Mouse (Mus musculus): Measurements from ENCODE around the gene Wipf1. TPM values are rescaled to one million over a fixed set of nuclear protein-coding genes. Genes with fewer than 3 reads are reported as not detected.
A peak's percentile ranks its signal among the peaks of the same experiment; 100 is the strongest.

The Wipf1 gene
- polyA plus RNA-seq, 1 experiment from 2014 or later: 3.8 TPM

- Histone ChIP-seq H3K4me2 (no peak overlapping the region), H3K4me1 (replicated peaks) (peaks cover 38% of the 10 kb centered on the region), H3K4me3 (replicated peaks) (no peak overlapping the region), H3K27ac (replicated peaks) (no peak overlapping the region), H3K36me3 (replicated peaks) (no peaks in the 10 kb centered on the region), H3K9ac (no peak overlapping the region), H3K9me3 (replicated peaks) (no peaks in the 10 kb centered on the region), H3K27me3 (no peaks in the 10 kb centered on the region)
- ATAC-seq (ENCODE audit: insufficient read depth): no peak
- WGBS (ENCODE audit: insufficient replicate concordance): 31% methylated on average over 1 of the region's 1 CpGs
Measured at GRCm38 (mm10) chr2:73490466-73490865, 39.1 kb downstream of the Wipf1 start.

DNA sequence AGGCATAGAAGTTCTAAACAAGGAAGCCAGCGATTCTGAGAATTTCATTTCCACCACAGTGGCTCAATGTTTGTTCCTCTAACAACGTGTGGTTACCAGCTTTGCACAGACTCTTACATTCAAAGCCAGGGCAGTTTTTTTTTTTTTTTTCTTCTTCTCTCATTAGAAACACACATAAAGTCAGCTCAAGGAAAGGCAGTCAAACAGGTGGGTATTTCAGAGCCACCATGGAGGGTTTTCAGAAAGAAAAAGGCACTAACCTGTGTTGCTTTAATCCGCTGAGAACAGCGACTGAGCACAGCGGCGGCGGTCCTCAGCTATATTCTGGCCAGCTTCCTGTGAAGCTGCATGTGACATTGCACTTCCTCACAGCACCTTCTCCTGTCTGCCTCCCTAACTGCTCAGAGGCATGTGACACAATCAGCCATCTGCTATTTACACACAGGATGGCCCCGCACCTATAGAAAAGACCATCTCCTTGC lies 43.4 kb downstream of the Wipf1 start:
- H3K4me3 ChIP-seq (replicated peaks): peak overlapping the region; percentile 65
- H3K4me2 ChIP-seq: peak overlapping the region; percentile 77
- WGBS (ENCODE audit: insufficient replicate concordance): 11% methylated on average over 8 of the region's 8 CpGs
- no peaks in the 10 kb centered on the region for H3K36me3 ChIP-seq (replicated peaks)
- no peak overlapping the region for H3K9ac ChIP-seq
- H3K27ac ChIP-seq (replicated peaks): peak overlapping the region; percentile 86
- H3K4me1 ChIP-seq (replicated peaks): peaks cover 45% of the 10 kb centered on the region
- ATAC-seq (ENCODE audit: insufficient read depth): no peak
- H3K27me3 ChIP-seq: no peaks in the 10 kb centered on the region
- H3K9me3 ChIP-seq (replicated peaks): no peaks in the 10 kb centered on the region

- peak overlapping the region; percentile 65 for H3K4me3 ChIP-seq (replicated peaks)
- peak overlapping the region; percentile 86 for H3K27ac ChIP-seq (replicated peaks)
- ATAC-seq (ENCODE audit: insufficient read depth): peak; percentile 88
- H3K9me3 ChIP-seq (replicated peaks): no peaks in the 10 kb centered on the region
- peak overlapping the region; percentile 59 for H3K9ac ChIP-seq
- H3K27me3 ChIP-seq: no peaks in the 10 kb centered on the region
- H3K4me1 ChIP-seq (replicated peaks): peaks cover 40% of the 10 kb centered on the region
- H3K4me2 ChIP-seq: peak overlapping the region; percentile 77
- no peaks in the 10 kb centered on the region for H3K36me3 ChIP-seq (replicated peaks)
- WGBS (ENCODE audit: insufficient replicate concordance): 11% methylated on average over 26 of the region's 26 CpGs
Measured at GRCm38 (mm10) chr2:73485236-73486119, 44.1 kb downstream of the Wipf1 start.

- H3K4me2 ChIP-seq: peak overlapping the region; percentile 77
- H3K4me3 ChIP-seq (replicated peaks): peak overlapping the region; percentile 65
- no peaks in the 10 kb centered on the region for H3K36me3 ChIP-seq (replicated peaks)
- H3K9me3 ChIP-seq (replicated peaks): no peaks in the 10 kb centered on the region
- 9% methylated on average over 15 of the region's 15 CpGs for WGBS (ENCODE audit: insufficient replicate concordance)
- H3K27ac ChIP-seq (replicated peaks): peak overlapping the region; percentile 86
- ATAC-seq (ENCODE audit: insufficient read depth): peak; percentile 25; the same call in 1 of the 2 replicates
- peak overlapping the region; percentile 59 for H3K9ac ChIP-seq
- peaks cover 40% of the 10 kb centered on the region for H3K4me1 ChIP-seq (replicated peaks)
- no peaks in the 10 kb centered on the region for H3K27me3 ChIP-seq
Measured at GRCm38 (mm10) chr2:73484561-73485235, 44.8 kb downstream of the Wipf1 start.

DNA sequence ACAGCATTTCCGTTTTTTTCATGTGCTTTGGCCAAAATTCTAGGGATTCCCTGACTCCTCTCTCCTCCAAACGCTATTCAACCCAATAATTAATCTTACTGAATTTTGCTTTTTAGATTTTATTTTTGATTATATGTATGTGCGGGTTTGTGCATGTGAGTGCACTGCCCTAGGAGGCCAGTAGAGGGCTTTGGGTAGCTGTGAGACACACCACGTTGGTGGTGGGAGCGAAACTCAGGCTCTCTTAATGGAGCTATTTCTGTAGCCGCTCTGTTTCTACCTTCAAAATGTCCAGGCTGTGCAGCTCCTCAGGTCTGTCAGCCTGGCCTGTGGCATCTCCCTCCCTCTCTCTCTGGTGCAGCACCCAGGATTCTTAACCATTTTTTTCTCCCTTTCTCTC lies 50.7 kb downstream of the Wipf1 start:
- WGBS (ENCODE audit: insufficient replicate concordance): 72% methylated on average over 6 of the region's 6 CpGs
- Histone ChIP-seq H3K4me2 (no peak overlapping the region), H3K27me3 (no peaks in the 10 kb centered on the region), H3K9ac (no peak overlapping the region), H3K36me3 (replicated peaks) (0 out of 2 replicates have a peak, but pooled peaks cover 7% of the 10 kb centered on the region), H3K9me3 (replicated peaks) (no peaks in the 10 kb centered on the region), H3K27ac (replicated peaks) (no peak overlapping the region), H3K4me1 (replicated peaks) (peaks cover 38% of the 10 kb centered on the region), H3K4me3 (replicated peaks) (no peak overlapping the region)
- no peak for ATAC-seq (ENCODE audit: insufficient read depth)

GRCm38 (mm10) chr2:73477501-73477900 lies 52.0 kb downstream of the Wipf1 start:
- Histone ChIP-seq H3K9ac (no peak overlapping the region), H3K4me3 (replicated peaks) (no peak overlapping the region), H3K9me3 (replicated peaks) (no peaks in the 10 kb centered on the region), H3K27me3 (no peaks in the 10 kb centered on the region), H3K4me1 (replicated peaks) (peaks cover 33% of the 10 kb centered on the region), H3K27ac (replicated peaks) (no peak overlapping the region), H3K36me3 (replicated peaks) (0 out of 2 replicates have a peak, but pooled peaks cover 7% of the 10 kb centered on the region), H3K4me2 (no peak overlapping the region)
- 72% methylated on average over 7 of the region's 7 CpGs for WGBS (ENCODE audit: insufficient replicate concordance)
- no peak for ATAC-seq (ENCODE audit: insufficient read depth)

GRCm38 (mm10) chr2:73475519-73475918 lies 54.0 kb downstream of the Wipf1 start:
- no peaks in the 10 kb centered on the region for H3K9me3 ChIP-seq (replicated peaks)
- H3K9ac ChIP-seq: no peak overlapping the region
- peaks cover 37% of the 10 kb centered on the region for H3K4me1 ChIP-seq (replicated peaks)
- WGBS (ENCODE audit: insufficient replicate concordance): 12% methylated on average over 3 of the region's 3 CpGs
- peak overlapping the region; percentile 4; the same call in 1 of the 2 replicates for H3K4me2 ChIP-seq
- H3K36me3 ChIP-seq (replicated peaks): 0 out of 2 replicates have a peak, but pooled peaks cover 7% of the 10 kb centered on the region
- H3K27me3 ChIP-seq: no peaks in the 10 kb centered on the region
- H3K27ac ChIP-seq (replicated peaks): no peak overlapping the region
- peak; percentile 64 for ATAC-seq (ENCODE audit: insufficient read depth)
- no peak overlapping the region for H3K4me3 ChIP-seq (replicated peaks)

GRCm38 (mm10) chr2:73472130-73472529 lies 57.4 kb downstream of the Wipf1 start:
- 77% methylated on average over 2 of the region's 2 CpGs for WGBS (ENCODE audit: insufficient replicate concordance)
- Histone ChIP-seq H3K4me2 (no peak overlapping the region), H3K9me3 (replicated peaks) (no peaks in the 10 kb centered on the region)

GRCm38 (mm10) chr2:73470146-73470630 lies 59.3 kb downstream of the Wipf1 start:
- Histone ChIP-seq H3K27ac (replicated peaks) (0 out of 2 replicates have a peak overlapping the region, but pooled peaks have one; percentile 14), H3K4me3 (replicated peaks) (no peak overlapping the region), H3K9ac (no peak overlapping the region), H3K27me3 (no peaks in the 10 kb centered on the region), H3K36me3 (replicated peaks) (no peaks in the 10 kb centered on the region), H3K4me1 (replicated peaks) (peaks cover 30% of the 10 kb centered on the region), H3K9me3 (replicated peaks) (no peaks in the 10 kb centered on the region), H3K4me2 (peak overlapping the region; percentile 32)
- 17% methylated on average over 10 of the region's 10 CpGs for WGBS (ENCODE audit: insufficient replicate concordance)
- peak; percentile 84 for ATAC-seq (ENCODE audit: insufficient read depth)

More at GRCm38 (mm10) chr2:73472130-73472529, 57.4 kb downstream of the Wipf1 start:
- H3K4me3 ChIP-seq (replicated peaks): no peak overlapping the region
- no peak for ATAC-seq (ENCODE audit: insufficient read depth)
- H3K9ac ChIP-seq: no peak overlapping the region
- no peaks in the 10 kb centered on the region for H3K27me3 ChIP-seq
- H3K27ac ChIP-seq (replicated peaks): no peak overlapping the region
- peaks cover 39% of the 10 kb centered on the region for H3K4me1 ChIP-seq (replicated peaks)
- no peaks in the 10 kb centered on the region for H3K36me3 ChIP-seq (replicated peaks)

DNA sequence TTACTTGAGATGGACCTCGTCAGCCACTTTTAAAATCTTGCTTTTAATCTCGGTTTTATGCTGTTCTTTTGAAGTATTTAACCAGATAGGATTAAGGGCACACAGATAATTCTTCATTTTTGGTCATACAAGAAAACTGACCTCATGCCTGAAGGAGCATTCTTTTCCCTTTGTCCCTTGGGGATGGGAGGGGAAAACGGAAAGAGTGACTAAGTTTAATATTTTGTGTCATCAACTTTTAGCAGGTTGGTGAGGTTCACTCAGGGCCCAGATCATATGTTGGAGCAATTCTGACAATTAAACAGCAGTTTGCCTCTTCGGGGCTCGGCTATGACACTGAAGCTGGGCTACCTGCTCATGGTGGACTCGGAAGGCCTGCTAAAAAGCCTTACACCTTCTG lies 60.0 kb downstream of the Wipf1 start:
- Histone ChIP-seq H3K27me3 (no peaks in the 10 kb centered on the region), H3K9ac (no peak overlapping the region), H3K4me3 (replicated peaks) (no peak overlapping the region), H3K27ac (replicated peaks) (no peak overlapping the region), H3K9me3 (replicated peaks) (no peaks in the 10 kb centered on the region), H3K4me1 (replicated peaks) (peaks cover 24% of the 10 kb centered on the region), H3K4me2 (peak overlapping the region; percentile 32; the same call in 1 of the 2 replicates), H3K36me3 (replicated peaks) (no peaks in the 10 kb centered on the region)
- WGBS (ENCODE audit: insufficient replicate concordance): 63% methylated on average over 6 of the region's 6 CpGs
- ATAC-seq (ENCODE audit: insufficient read depth): no peak

DNA sequence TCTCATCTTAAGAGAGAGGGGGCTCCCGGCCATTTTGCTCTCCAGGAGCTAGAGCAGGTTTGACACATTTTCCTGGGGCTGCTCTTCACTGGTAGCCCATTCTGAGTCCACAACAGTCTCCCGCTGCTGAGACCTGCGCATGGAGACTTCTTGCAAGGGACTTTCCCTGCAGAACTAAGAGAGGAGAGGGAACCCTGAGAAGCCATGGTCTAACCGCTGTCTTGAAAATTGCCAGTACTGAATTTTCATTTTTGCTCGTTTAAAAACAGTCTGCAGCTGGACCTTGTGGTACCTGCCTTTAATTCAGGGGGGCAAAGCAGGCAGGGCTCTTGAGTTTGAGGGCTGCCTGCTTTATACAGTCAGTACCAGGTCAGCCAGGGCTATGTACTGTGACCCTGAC lies 60.5 kb downstream of the Wipf1 start:
- no peaks in the 10 kb centered on the region for H3K27me3 ChIP-seq
- H3K4me3 ChIP-seq (replicated peaks): no peak overlapping the region
- H3K9ac ChIP-seq: no peak overlapping the region
- H3K36me3 ChIP-seq (replicated peaks): no peaks in the 10 kb centered on the region
- H3K27ac ChIP-seq (replicated peaks): no peak overlapping the region
- H3K4me1 ChIP-seq (replicated peaks): peaks cover 23% of the 10 kb centered on the region
- ATAC-seq (ENCODE audit: insufficient read depth): no peak
- 76% methylated on average over 5 of the region's 5 CpGs for WGBS (ENCODE audit: insufficient replicate concordance)
- no peak overlapping the region for H3K4me2 ChIP-seq
- H3K9me3 ChIP-seq (replicated peaks): no peaks in the 10 kb centered on the region

Measured in liver, embryonic 15.5 days (tissue).